Mouse (Mus musculus) lung, embryonic 14.5 days (tissue): ENCODE results near the gene Taf1c. TPM values are rescaled to one million over a fixed set of nuclear protein-coding genes. Genes with fewer than 3 reads are reported as not detected.

Experiments used
- ATAC-seq: fragments of 200-750 bp; cut with Nextera tagmentation; 2 replicates; pipeline ENCODE4 v1.8.0; 2017; ENCODE audit warnings: mild to moderate bottlenecking, moderate TSS enrichment, moderate library complexity; ENCODE audit not compliant: insufficient read depth
- DNase-seq: peaks from one replicate; pipeline ENCODE4 v3.0.0-alpha.2; 2015
- H3K27ac ChIP-seq: fragments of 300-500 bp; sonication (generic); 2 replicates; pipeline ENCODE4 v1.5.1; 2014; ENCODE audit warnings: low read depth, mild to moderate bottlenecking, moderate library complexity
- H3K27me3 ChIP-seq: fragments of 300-500 bp; sonication (generic); 2 replicates; pipeline ENCODE4 v1.6.1; 2014; ENCODE audit warnings: low read length, control low read depth; ENCODE audit not compliant: insufficient read depth
- H3K36me3 ChIP-seq: fragments of 300-500 bp; sonication (generic); 2 replicates; pipeline ENCODE4 v1.6.1; 2014; ENCODE audit warnings: control low read depth; ENCODE audit not compliant: insufficient read depth
- H3K4me1 ChIP-seq: fragments of 300-500 bp; sonication (generic); 2 replicates; pipeline ENCODE4 v1.6.1; 2014; ENCODE audit warnings: antibody characterized with exemption, control low read depth; ENCODE audit not compliant: insufficient read depth
- H3K4me2 ChIP-seq: fragments of 300-500 bp; sonication (generic); 2 replicates; pipeline ENCODE4 v1.6.1; 2014; ENCODE audit warnings: mild to moderate bottlenecking
- H3K4me3 ChIP-seq: fragments of 300-500 bp; sonication (generic); 2 replicates; pipeline ENCODE4 v1.5.1; 2014; ENCODE audit warnings: low read depth, low read length
- H3K9ac ChIP-seq: fragments of 300-500 bp; sonication (generic); 2 replicates; pipeline ENCODE4 v1.6.1; 2014
- H3K9me3 ChIP-seq: fragments of 300-500 bp; sonication (generic); 2 replicates; pipeline ENCODE4 v1.6.1; 2016; ENCODE audit warnings: low read depth, low read length, control low read depth
- CTCF ChIP-seq: IDR thresholded peaks from 2 replicates; pipeline ENCODE4 v1.5.1; 2016; ENCODE audit warnings: antibody characterized with exemption, low read depth
- WGBS: fragments of 180-500 bp; shearing (Covaris S2); extraction: QIAGEN DNeasy Blood & Tissue Kit; methylation state at CpG from one replicate; pipeline ENCODE4 v1.1.7; 2014; 5-methylcytosine and 5-hydroxymethylcytosine counted together
- polyA plus RNA-seq: library from polyadenylated mRNA; unstranded; fragments of >200 nt; fragmentation: Nextera tagmentation; extraction: Ambion mirVana; gene quantifications from 2 replicates; pipeline ENCODE4 v1.2.1, GENCODE M21; 2014

Taf1c gene
- polyA plus RNA-seq, 1 experiment from 2014 or later, result 10.4 TPM

DNA sequence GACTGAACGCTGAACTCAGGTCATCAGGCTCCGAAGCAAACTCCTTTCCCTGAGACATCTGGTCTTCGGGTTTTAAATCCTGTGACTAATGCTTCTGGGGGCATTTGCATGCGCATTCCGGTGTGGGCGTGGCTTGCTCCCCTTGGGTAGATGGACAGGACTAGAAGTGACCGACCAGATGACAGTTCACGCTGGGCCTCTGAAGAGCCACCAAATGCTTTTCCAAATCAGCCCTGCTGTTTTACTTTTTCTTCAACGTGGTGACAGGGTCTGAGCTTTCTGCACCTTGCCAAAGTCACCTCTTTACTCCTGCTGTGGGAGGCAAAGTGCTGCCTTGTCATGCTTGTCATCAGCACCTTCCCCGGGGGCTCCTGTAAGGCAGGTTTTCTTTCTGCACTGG, 16.2 kb downstream of the Taf1c start:
- no peaks in the 10 kb centered on the region for H3K4me1 ChIP-seq

DNA sequence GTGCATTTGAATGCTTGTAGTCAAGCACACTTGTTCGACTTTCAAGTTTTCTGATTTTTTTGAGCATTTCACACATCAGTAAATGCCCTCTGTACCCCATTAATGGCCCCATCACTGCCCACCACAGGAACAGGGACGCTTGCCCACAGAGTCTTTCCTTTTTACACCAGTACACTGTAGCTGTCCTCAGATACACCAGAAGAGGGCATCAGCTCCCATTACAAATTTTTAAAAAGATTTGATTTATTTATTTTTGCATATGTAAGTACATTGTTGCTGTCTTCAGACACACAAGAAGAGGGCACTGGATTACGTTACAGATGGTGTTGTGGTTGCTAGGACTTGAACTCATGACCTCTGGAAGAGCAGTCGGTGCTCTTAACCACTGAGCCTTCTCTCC, 16.7 kb downstream of the Taf1c start:
- Histone ChIP-seq H3K9ac (no peak overlapping the region), H3K4me1 (no peaks in the 10 kb centered on the region), H3K27ac (no peak overlapping the region), H3K9me3 (no peaks in the 10 kb centered on the region), H3K4me2 (no peak overlapping the region), H3K4me3 (no peak overlapping the region), H3K36me3 (no peaks in the 10 kb centered on the region), H3K27me3 (no peaks in the 10 kb centered on the region)
- no peak for TF ChIP-seq CTCF
- no peak for DNase-seq
- no peak for ATAC-seq
- WGBS, result 54% methylated on average over 4 of the region's 4 CpGs

More for the DNA sequence above, 16.2 kb downstream of the Taf1c start:
- no peak overlapping the region for H3K9ac ChIP-seq
- H3K36me3 ChIP-seq, result no peaks in the 10 kb centered on the region
- ATAC-seq, result no peak
- no peaks in the 10 kb centered on the region for H3K9me3 ChIP-seq
- TF ChIP-seq CTCF, result no peak
- no peak overlapping the region for H3K27ac ChIP-seq
- H3K27me3 ChIP-seq, result no peaks in the 10 kb centered on the region
- DNase-seq, result no peak
- 18% methylated on average over 10 of the region's 10 CpGs for WGBS
- H3K4me2 ChIP-seq, result no peak overlapping the region
- H3K4me3 ChIP-seq, result no peak overlapping the region

DNA sequence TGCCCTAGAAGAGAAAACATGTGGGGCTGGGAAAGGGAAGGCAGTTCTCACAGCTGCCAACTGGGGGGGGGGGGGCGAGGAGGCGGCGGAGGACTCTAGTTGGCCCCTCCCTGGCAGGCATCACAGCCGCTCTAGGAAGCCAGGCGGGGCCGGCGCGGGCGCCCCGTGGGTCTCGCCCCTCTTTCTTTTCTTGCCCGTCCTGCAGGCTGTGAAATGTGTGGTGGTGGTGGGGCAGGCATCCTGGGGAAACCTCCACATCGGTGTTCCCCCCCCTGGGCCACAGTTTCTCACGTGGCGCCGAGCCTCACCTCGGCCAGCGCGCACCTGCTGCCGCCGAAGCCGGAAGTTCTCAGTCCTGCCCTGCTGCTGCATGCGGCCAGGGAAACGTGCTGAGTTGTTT, 19.1 kb downstream of the Taf1c start:
- Histone ChIP-seq H3K4me1 (no peaks in the 10 kb centered on the region), H3K4me2 (peak overlapping the region; percentile 63), H3K27me3 (no peaks in the 10 kb centered on the region), H3K4me3 (peak overlapping the region; percentile 37), H3K27ac (no peak overlapping the region), H3K36me3 (no peaks in the 10 kb centered on the region), H3K9me3 (no peaks in the 10 kb centered on the region), H3K9ac (peak overlapping the region; percentile 46)
- ATAC-seq (0 out of 2 replicates have a peak, but pooled peaks have one; percentile 24), DNase-seq (peak; percentile 25)
- TF ChIP-seq CTCF, result no peak
- WGBS, result 6% methylated on average over 22 of the region's 24 CpGs

DNA sequence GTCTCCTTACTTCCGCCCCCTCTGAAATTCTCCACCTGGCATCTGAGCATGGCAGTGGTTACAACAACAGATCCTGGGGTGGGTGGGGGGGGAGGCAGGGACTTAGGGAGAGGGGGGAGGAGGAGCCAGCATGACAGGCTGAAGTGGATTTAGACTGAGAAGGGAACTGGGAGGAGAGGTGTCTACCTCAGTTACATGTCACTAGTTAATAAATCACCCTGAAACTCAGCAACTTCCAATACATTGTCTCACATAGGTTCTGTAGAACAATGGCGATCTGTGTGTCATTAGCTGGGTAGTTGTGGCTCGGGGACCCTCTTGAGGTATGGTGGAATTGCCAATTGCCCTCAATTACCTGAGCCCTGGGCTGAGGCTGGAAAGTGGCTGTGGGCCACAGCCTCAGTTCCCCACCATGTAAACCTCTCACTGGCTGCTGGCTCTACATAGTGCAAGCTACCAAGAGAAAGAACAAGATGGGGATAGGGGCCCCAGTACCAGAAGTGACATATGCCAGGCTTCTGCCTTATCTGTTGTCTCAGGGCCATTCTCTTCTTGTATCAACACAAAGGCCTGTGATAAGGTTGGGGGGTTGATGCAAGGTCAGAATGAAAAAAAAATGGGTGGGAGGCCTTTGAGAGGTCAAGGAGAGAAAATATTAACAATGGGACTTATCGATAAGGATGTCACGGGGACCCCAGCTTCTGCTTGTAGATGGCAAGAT, 24.4 kb downstream of the Taf1c start:
- no peak overlapping the region for H3K4me2 ChIP-seq
- TF ChIP-seq CTCF, result no peak
- H3K9me3 ChIP-seq, result no peaks in the 10 kb centered on the region
- H3K36me3 ChIP-seq, result no peaks in the 10 kb centered on the region
- 48% methylated on average over 5 of the region's 5 CpGs for WGBS
- H3K27me3 ChIP-seq, result peaks cover 14% of the 10 kb centered on the region
- no peaks in the 10 kb centered on the region for H3K4me1 ChIP-seq
- ATAC-seq (no peak), DNase-seq (no peak)
- no peak overlapping the region for H3K9ac ChIP-seq
- H3K4me3 ChIP-seq, result no peak overlapping the region
- H3K27ac ChIP-seq, result no peak overlapping the region

DNA sequence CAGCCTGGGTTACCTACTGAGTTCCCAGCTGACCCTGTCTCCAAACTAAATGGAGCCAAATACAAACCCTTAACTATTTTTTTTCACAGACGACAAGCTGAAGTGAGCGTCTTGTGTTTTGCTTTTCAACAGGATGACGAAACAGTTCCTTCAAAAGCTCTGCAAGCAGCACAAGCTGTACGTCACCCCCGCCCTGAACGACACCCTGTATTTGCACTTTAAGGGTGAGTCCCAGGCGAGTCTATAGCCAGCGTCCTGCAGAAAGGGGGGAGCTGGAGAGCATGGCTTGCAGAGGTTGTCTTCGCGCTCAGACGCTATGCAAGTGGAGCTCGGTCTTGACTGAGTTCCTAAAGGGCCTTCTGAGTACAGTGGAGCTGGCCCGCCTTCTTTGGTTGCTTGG, 25.9 kb downstream of the Taf1c start:
- no peak overlapping the region for H3K4me2 ChIP-seq
- H3K9ac ChIP-seq, result no peak overlapping the region
- no peaks in the 10 kb centered on the region for H3K4me1 ChIP-seq
- WGBS, result 25% methylated on average over 13 of the region's 13 CpGs
- no peak overlapping the region for H3K27ac ChIP-seq
- no peak overlapping the region for H3K4me3 ChIP-seq
- no peak for TF ChIP-seq CTCF
- ATAC-seq (no peak), DNase-seq (no peak)
- H3K9me3 ChIP-seq, result no peaks in the 10 kb centered on the region
- peaks cover 15% of the 10 kb centered on the region for H3K27me3 ChIP-seq
- no peaks in the 10 kb centered on the region for H3K36me3 ChIP-seq

DNA sequence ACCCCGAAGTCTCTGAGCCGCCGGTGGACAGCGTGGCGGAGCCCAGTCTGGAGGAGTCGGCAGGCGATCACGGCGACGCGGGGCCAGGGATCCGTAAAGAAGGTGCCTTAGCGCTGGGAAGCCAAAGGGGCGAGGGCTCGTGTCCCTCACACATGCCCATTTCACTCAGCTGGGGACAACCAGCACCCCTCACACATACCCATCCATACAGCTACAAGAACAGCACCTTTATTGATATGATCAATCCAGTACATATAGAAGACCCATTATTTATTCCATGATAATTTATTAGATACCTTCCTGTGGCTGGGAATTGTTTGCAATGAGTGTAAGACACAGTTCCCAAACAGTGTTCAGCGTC, 29.7 kb downstream of the Taf1c start:
- Histone ChIP-seq H3K9me3 (no peaks in the 10 kb centered on the region), H3K27ac (no peak overlapping the region), H3K4me3 (peak overlapping the region; percentile 64), H3K36me3 (no peaks in the 10 kb centered on the region), H3K27me3 (peaks cover 20% of the 10 kb centered on the region), H3K4me2 (peak overlapping the region; percentile 67), H3K9ac (peak overlapping the region; percentile 55), H3K4me1 (no peaks in the 10 kb centered on the region)
- TF ChIP-seq CTCF, result no peak
- WGBS, result under 1% methylated on average over 16 of the region's 16 CpGs
- ATAC-seq (no peak), DNase-seq (no peak)

DNA sequence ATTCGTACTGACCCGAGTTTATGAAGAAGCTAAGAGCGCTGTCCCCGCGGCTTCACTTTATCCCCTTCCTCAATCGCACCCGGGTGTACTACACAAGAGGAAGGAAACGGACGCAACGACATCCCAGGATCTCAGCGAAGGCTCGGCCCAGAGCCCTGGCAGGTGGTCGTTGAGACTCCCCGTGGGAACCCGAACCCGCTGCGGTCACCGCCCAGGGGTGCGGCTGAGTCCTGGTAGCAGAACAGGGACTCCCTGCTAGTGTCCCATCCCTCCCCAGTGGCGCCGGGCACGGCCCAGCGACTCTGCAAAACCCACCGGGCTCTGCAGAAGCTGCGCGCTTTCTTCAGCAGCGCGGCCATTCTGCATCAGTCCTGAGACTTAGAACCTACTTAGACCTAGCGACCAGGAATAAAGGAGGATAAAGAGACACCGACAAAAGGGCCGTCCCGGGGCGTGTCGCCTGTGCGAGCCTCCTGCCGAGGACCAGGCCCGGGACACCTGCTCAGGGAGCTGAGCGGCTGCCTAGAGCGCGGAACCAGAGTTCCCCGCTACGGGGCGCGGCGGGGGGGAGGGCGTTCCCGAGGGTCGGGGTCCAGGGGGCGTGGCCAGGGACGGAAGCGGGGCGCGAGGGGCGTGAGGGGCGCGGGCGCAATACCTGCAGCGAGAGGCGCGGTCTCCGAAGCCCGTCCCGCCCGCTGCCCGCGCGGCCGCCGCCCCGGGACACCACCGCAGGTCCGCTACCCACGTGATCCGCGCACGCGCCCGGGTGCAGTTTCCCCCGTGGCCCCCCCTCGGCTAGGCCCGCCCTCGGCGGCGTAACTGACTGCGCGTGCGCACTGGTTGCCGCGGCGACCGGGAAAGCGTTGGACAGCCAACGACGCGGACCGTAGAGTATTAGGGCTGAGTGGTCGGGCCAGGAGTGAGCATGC, 30.3 kb downstream of the Taf1c start, which contains the start of the genes Hsdl1 and Dnaaf1:
TSS of gene Hsdl1 (minus strand) at position 747 of the 929 bp plus-strand sequence.
TSS of gene Dnaaf1 (plus strand) at position 799 of the 929 bp plus-strand sequence.
- WGBS, result under 1% methylated on average over 94 of the region's 97 CpGs
- peak; percentile 95 for DNase-seq
- peak; percentile 89 for ATAC-seq
- no peaks in the 10 kb centered on the region for H3K9me3 ChIP-seq
- no peak for TF ChIP-seq CTCF
- H3K4me3 ChIP-seq, result peak within 1 kb of the TSS; percentile 64
- no peaks in the 10 kb centered on the region for H3K36me3 ChIP-seq
- peak within 1 kb of the TSS; percentile 67 for H3K4me2 ChIP-seq
- no peak within 1 kb of the TSS for H3K27ac ChIP-seq
- H3K4me1 ChIP-seq, result no peaks in the 10 kb centered on the region
- H3K27me3 ChIP-seq, result peaks cover 20% of the 10 kb centered on the region
- H3K9ac ChIP-seq, result peak within 1 kb of the TSS; percentile 55
